Mouse (Mus musculus) monocyte, adult 2 months (primary cell): ENCODE results near the gene Ssr1.

Experiments
- DNase-seq, 2 experiments: peaks; one replicate each; pipeline ENCODE4 v3.0.0; 2022; ENCODE audit warnings: low spot score in 2 of 2, low read depth in 1 of 2

The Ssr1 gene

DNA sequence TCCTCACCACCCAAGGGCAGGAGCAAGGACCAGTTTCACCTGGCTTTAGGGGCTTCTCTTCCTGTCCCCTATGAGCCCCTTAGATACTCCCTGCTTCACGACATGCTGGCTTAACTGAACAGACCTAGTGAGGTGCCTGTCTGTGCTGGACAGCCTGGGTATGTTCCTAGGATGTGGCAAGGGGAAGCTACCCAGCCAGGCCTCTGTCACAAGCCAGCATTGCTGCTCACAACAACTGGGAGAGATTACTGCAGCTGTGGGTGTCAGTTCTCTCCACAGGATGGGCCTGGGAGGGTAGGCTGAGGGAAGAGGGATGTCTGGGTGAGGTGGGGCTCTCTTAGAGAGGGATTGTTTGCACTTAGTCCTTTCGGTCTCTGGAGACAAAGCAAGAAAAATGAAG, 73.3 kb downstream of the Ssr1 start:
- DNase-seq: no peak

DNA sequence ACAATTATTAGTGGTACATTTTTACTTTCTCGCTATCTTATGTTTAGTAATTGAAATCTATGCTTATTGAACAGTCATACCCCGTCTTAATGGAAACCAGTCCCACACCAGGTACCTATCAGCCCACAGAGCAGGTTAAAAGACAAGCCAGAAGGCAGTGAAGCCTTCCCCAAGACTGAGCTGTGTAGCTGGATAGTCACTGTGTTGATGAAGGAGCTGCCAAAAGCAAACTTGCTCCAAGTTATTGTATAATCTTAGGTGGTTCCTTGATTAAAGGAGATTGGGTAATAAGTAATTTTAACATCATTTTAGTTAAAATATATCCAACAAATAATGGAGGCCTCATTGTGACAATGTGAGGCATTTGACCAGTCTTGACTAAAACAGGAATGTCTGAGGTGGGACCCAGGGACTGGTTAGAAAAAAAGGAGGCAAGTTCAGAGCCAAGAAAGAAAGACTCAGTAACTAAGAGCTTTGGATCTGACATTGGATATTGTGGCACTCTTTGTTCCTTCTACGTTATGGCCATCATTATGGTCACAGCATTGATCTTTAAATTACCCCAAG, 74.2 kb downstream of the Ssr1 start:
- DNase-seq: no peak

DNA sequence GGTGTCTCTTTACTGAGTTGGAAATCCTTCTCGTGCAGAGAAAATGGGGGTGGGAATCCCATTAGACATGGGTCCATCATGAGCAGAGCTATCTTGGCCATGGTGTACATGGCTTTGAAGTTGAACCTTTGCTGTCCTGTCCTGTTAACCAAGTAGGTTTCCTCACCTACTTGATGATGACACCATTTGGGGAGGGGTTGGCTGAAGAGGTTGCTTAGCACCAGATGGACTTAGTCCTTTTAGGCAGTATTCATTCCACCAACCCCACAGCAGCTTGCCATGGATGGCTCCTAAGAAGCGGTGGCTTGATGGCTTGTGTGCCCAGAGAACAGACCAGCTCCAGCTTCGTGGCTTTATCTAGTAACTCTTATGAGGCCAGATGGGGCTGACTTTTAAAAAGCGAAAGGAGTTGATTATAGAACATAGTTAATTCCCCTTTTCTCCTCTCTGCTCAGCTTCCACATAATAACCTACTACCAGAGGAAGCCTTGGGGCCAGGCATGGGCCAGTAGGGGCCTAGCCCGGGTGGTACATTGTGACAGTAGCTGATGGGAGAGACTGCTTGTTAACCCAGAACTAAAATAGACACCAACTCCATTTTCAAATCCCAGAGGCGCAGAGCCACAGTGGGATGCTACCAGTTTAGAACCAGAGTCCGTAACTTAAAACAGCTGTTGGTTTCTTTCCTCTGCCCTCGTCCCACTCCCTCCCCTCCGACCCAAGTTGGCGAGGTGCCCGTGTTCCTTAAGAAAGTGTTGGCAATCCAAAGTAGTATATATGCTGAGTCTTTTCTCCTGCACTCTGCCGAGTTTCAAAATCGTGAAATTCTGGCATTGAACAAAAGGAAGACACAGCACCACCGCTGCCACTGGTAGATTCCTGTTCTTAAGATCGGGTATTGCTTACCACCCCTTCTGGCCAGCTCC, 75.4 kb downstream of the Ssr1 start:
- no peak for DNase-seq
